Comparison of ENCODE assay signal across 9 mouse cellular contexts in the genomic region with DNA sequence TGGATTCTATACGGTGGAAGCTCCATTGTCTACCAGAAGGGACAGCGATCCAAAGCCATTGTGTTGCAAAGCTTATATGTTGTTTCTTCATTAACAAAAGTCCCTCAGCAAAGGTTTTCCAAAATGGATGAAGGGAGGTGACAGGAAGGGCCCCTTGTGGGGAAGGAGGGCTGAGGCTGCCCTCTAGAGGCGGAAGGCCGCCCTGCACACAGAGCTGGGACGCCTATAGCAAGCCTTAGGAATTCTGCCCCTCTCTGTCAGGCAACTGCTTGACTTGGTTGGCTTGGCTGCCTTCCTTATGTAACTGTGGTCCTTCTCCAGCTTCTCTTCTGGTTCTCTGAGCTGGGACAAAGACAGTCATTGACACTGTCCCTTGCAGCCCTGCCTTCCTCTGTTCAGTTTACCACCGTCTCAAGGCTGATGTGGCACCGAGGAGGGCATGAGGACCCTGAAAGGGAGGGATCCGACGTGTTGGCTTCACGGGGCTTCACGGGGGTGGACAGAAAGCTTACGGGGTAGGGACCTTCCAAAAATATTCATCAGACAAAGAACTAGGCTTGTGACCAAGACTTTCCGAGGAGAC.
DNase-seq lines count a peak whose midpoint lies in the region; ATAC-seq and TF ChIP-seq lines count a peak whose summit lies in the region.
"Had no signal": no experiment of that assay in that cellular context is flagged by ENCODE, and none has a peak within 500 bp of the region (broad histone marks: within the 10 kb centered on the region; RNA-seq: fewer than 3 reads in every experiment).

No protein-coding gene starts in this region.

- no peak overlapping the region for H3K27ac ChIP-seq in MEL (ENCODE audit: control insufficient read depth, low read depth, low read length)
- no peak overlapping the region for H3K27ac ChIP-seq in liver, adult 2 months (replicated peaks; ENCODE audit: insufficient read depth, low read depth, low read length)
- no peak overlapping the region for H3K27ac ChIP-seq in neural tube, embryonic 13.5 days (replicated peaks)
- H3K27ac ChIP-seq: embryonic facial prominence, embryonic 13.5 days had no signal

- H3K9me3 ChIP-seq in MEL (replicated peaks; ENCODE audit: insufficient read depth, low read length): no peaks in the 10 kb centered on the region
- no peaks in the 10 kb centered on the region for H3K9me3 ChIP-seq in neural tube, embryonic 13.5 days
- H3K9me3 ChIP-seq: embryonic facial prominence, embryonic 13.5 days had no signal

- TF ChIP-seq RAD21 in MEL (IDR thresholded peaks at IDR 0.05; ENCODE audit: low read depth, low read length): peak; percentile 74

- peak; percentile 87 for ATAC-seq in frontal cortex, adult (ENCODE audit: low TSS enrichment)
- ATAC-seq in neural tube, embryonic 13.5 days (ENCODE audit: low read depth): peak; percentile 54; the same call in 1 of the 2 replicates

- TF ChIP-seq POLR2A in MEL (IDR thresholded peaks at IDR 0.05; ENCODE audit: control insufficient read depth in 1 of 2, insufficient read depth in 1 of 2, low read depth in 1 of 2, low read length in 2 of 2, poor library complexity in 1 of 2): no peak
- TF ChIP-seq POLR2A in liver, adult 2 months (IDR thresholded peaks at IDR 0.05; ENCODE audit: extremely low read depth, insufficient read depth, low read length): no peak

- H3K4me2 ChIP-seq in neural tube, embryonic 13.5 days: no peak overlapping the region
- H3K4me2 ChIP-seq: embryonic facial prominence, embryonic 13.5 days had no signal

- H3K27me3 ChIP-seq in MEL (ENCODE audit: control insufficient read depth in 1 of 2, insufficient read depth in 2 of 2, low read length in 2 of 2): no peaks in the 10 kb centered on the region
- H3K27me3 ChIP-seq in liver, adult 2 months (ENCODE audit: control insufficient read depth, insufficient read depth, low read length): no peaks in the 10 kb centered on the region
- no peaks in the 10 kb centered on the region for H3K27me3 ChIP-seq in neural tube, embryonic 13.5 days
- H3K27me3 ChIP-seq: embryonic facial prominence, embryonic 13.5 days had no signal

- H3K4me3 ChIP-seq in MEL (ENCODE audit: control insufficient read depth in 1 of 2, insufficient read depth in 1 of 2, low read depth in 2 of 2, low read length in 2 of 2): no peak overlapping the region
- no peak overlapping the region for H3K4me3 ChIP-seq in liver, adult 2 months (ENCODE audit: insufficient read depth, low read depth, low read length)
- H3K4me3 ChIP-seq in neural tube, embryonic 13.5 days: no peak overlapping the region
- H3K4me3 ChIP-seq: embryonic facial prominence, embryonic 13.5 days had no signal

- no peaks in the 10 kb centered on the region for H3K79me2 ChIP-seq in MEL (ENCODE audit: control insufficient read depth, insufficient read depth, low read length, poor library complexity)
- no peaks in the 10 kb centered on the region for H3K79me2 ChIP-seq in liver, adult 2 months (ENCODE audit: control insufficient read depth, insufficient read depth, low read length)

- 61% methylated on average over 13 of the region's 13 CpGs for WGBS in liver, adult 2 months
- 56% methylated on average over 13 of the region's 13 CpGs for WGBS in neural tube, embryonic 13.5 days

- peak; percentile 80 to 91 (median 87) for TF ChIP-seq CTCF in MEL (IDR thresholded peaks at IDR 0.05 in 2 of 3, conservative IDR thresholded peaks at IDR 0.05 in 1 of 3; ENCODE audit: control insufficient read depth in 1 of 3, insufficient read depth in 1 of 3, low read depth in 2 of 3, low read length in 3 of 3, poor library complexity in 1 of 3, severe bottlenecking in 1 of 3)
- TF ChIP-seq CTCF in liver, adult 2 months (IDR thresholded peaks at IDR 0.05; ENCODE audit: low read depth, low read length): peak; percentile 99

- DNase-seq in 3134 (ENCODE audit: extremely low read depth, insufficient read length, low spot score): peak; percentile 32
- peak; percentile 42 for DNase-seq in MEL (ENCODE audit: low read depth, low spot score)
- DNase-seq in cerebellum, adult 18-20 months: peak; percentile 33 to 55
- peak; percentile 49 for DNase-seq in kidney, adult 11 months
- peak; percentile 45 for DNase-seq in liver, adult 2 months (ENCODE audit: extremely low read depth, low read depth, low spot score)
- peak; percentile 75 for DNase-seq in thymus, postnatal 14 days

- no peak for TF ChIP-seq EP300 in MEL (IDR thresholded peaks at IDR 0.05; ENCODE audit: low read depth in 1 of 2, low read length in 2 of 2)

- no peaks in the 10 kb centered on the region for H3K36me3 ChIP-seq in MEL (ENCODE audit: control insufficient read depth in 1 of 2, insufficient read depth in 2 of 2, low read length in 2 of 2)
- H3K36me3 ChIP-seq in liver, adult 2 months (ENCODE audit: control insufficient read depth, insufficient read depth, low read length): no peaks in the 10 kb centered on the region
- H3K36me3 ChIP-seq in neural tube, embryonic 13.5 days: no peaks in the 10 kb centered on the region
- H3K36me3 ChIP-seq: embryonic facial prominence, embryonic 13.5 days had no signal

- H3K4me1 ChIP-seq in MEL (ENCODE audit: control insufficient read depth in 1 of 2, insufficient read depth in 2 of 2, low read length in 2 of 2): no peaks in the 10 kb centered on the region
- peaks cover 4% of the 10 kb centered on the region; the same call in 1 of the 2 replicates for H3K4me1 ChIP-seq in liver, adult 2 months (ENCODE audit: control insufficient read depth, insufficient read depth, low read length)
- H3K4me1 ChIP-seq in neural tube, embryonic 13.5 days (replicated peaks): 0 out of 2 replicates have a peak, but pooled peaks cover 6% of the 10 kb centered on the region

- no peak overlapping the region for H3K9ac ChIP-seq in MEL (ENCODE audit: control insufficient read depth, low read depth, low read length, poor library complexity, severe bottlenecking)
- no peak overlapping the region for H3K9ac ChIP-seq in liver, adult 2 months (ENCODE audit: low read depth, low read length)
- no peak overlapping the region for H3K9ac ChIP-seq in neural tube, embryonic 13.5 days
- H3K9ac ChIP-seq: embryonic facial prominence, embryonic 13.5 days had no signal

TF ChIP-seq in MEL, 35 proteins besides CTCF, POLR2A, EP300 and RAD21:
- TF ChIP-seq SIN3A (IDR thresholded peaks at IDR 0.05; ENCODE audit: low read length) (no peak), ZC3H11A (IDR thresholded peaks at IDR 0.05; ENCODE audit: low read depth, low read length) (peak; percentile 45), MYC (IDR thresholded peaks at IDR 0.05; ENCODE audit: low read depth, low read length) (no peak), POLR2AphosphoS2 (IDR thresholded peaks at IDR 0.05; ENCODE audit: low read length) (no peak), SMC3 (IDR thresholded peaks at IDR 0.05; ENCODE audit: low read depth, low read length) (peak; percentile 71), BHLHE40 (IDR thresholded peaks at IDR 0.05; ENCODE audit: borderline replicate concordance, low read depth, low read length) (no peak)
